Mouse (Mus musculus): ENCODE measurements around the gene Gbp5. TPM values are rescaled to one million over a fixed set of nuclear protein-coding genes. Genes with fewer than 3 reads are reported as not detected.

The Gbp5 gene
- polyA plus RNA-seq (2015; fragmentation: Nextera tagmentation; extraction: Ambion mirVana) = 0.13 TPM in 1 of 2 replicates, not detected in the other

GRCm38 (mm10) chr3:142493536-142494061 is at the start of gene Gbp5:
Gbp5 (plus strand) TSS chr3:142493978.
- WGBS = 84% methylated on average over 6 of the region's 6 CpGs
- Histone ChIP-seq H3K27me3 (no peaks in the 10 kb centered on the region), H3K4me1 (replicated peaks) (no peaks in the 10 kb centered on the region), H3K9me3 (no peaks in the 10 kb centered on the region), H3K27ac (no peak within 1 kb of the TSS), H3K4me2 (no peak within 1 kb of the TSS), H3K9ac (no peak within 1 kb of the TSS), H3K4me3 (no peak within 1 kb of the TSS), H3K36me3 (no peaks in the 10 kb centered on the region)
- peak; percentile 52; the same call in 1 of the 2 replicates for ATAC-seq (ENCODE audit: low FRiP score)

GRCm38 (mm10) chr3:142454198-142454597 is 39.6 kb upstream of the Gbp5 start:
- Histone ChIP-seq H3K36me3 (no peaks in the 10 kb centered on the region), H3K4me3 (no peak overlapping the region), H3K9ac (no peak overlapping the region), H3K4me2 (no peak overlapping the region), H3K27ac (no peak overlapping the region), H3K27me3 (no peaks in the 10 kb centered on the region), H3K4me1 (replicated peaks) (no peaks in the 10 kb centered on the region), H3K9me3 (no peaks in the 10 kb centered on the region)
- 92% methylated on average over 7 of the region's 7 CpGs for WGBS
- no peak for ATAC-seq (ENCODE audit: low FRiP score)

GRCm38 (mm10) chr3:142459241-142459640 is 34.5 kb upstream of the Gbp5 start:
- Histone ChIP-seq H3K4me1 (replicated peaks) (no peaks in the 10 kb centered on the region), H3K36me3 (no peaks in the 10 kb centered on the region), H3K4me3 (no peak overlapping the region), H3K27ac (no peak overlapping the region), H3K9me3 (no peaks in the 10 kb centered on the region), H3K4me2 (no peak overlapping the region), H3K27me3 (no peaks in the 10 kb centered on the region), H3K9ac (no peak overlapping the region)
- WGBS = 76% methylated on average over 7 of the region's 7 CpGs
- no peak for ATAC-seq (ENCODE audit: low FRiP score)

DNA sequence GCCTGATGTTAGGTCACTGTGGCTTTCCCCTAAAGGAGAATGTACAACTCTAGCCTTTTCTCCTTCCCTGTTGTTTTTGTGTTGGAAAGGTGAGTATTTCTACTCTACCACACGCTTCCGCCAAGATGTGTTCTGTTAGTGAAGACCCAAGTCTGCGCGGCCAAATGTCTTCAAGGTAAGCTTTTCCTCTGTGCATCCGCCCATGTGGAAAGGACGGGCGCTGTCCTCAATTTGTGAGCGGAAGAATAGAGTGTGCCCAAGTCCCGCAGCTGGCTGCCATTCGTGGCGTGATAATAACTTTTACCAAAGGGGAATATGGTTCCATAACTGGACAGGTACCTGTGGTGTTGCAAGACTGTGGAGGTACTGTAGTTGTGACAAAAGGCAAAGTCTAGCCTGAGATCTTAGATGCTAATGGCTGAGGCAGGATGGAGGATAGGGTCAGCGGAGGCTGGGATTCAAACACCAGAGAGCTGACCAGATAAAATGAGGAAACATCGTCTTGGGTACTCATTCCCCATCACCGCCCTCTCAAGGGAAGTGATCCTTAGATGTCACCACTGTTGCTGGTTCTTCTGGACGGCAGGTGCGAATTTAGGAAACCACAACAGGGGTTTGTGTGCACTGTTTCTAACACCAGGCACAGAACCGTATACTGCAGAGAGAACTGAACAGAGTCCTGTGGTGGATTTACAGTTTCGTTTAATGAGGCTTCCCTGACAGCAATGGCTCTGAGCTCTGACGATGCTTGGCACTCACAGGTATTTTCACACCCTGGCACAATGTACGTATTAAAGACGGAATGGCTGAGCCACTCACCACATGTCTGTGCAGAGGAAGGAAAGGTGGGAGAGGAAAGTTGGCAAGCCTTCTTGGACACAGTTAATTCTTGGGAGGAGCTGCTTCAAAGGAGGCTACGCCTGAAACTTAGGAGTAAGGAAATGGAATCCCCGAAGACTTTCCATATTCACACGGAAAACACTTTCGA is 30.7 kb upstream of the Gbp5 start:
- no peak overlapping the region for H3K4me3 ChIP-seq
- WGBS = 94% methylated on average over 25 of the region's 25 CpGs
- no peak overlapping the region for H3K9ac ChIP-seq
- ATAC-seq (ENCODE audit: low FRiP score) = no peak
- H3K27me3 ChIP-seq = no peaks in the 10 kb centered on the region
- no peaks in the 10 kb centered on the region for H3K36me3 ChIP-seq
- H3K9me3 ChIP-seq = no peaks in the 10 kb centered on the region
- H3K4me2 ChIP-seq = no peak overlapping the region
- H3K27ac ChIP-seq = no peak overlapping the region
- no peaks in the 10 kb centered on the region for H3K4me1 ChIP-seq (replicated peaks)

DNA sequence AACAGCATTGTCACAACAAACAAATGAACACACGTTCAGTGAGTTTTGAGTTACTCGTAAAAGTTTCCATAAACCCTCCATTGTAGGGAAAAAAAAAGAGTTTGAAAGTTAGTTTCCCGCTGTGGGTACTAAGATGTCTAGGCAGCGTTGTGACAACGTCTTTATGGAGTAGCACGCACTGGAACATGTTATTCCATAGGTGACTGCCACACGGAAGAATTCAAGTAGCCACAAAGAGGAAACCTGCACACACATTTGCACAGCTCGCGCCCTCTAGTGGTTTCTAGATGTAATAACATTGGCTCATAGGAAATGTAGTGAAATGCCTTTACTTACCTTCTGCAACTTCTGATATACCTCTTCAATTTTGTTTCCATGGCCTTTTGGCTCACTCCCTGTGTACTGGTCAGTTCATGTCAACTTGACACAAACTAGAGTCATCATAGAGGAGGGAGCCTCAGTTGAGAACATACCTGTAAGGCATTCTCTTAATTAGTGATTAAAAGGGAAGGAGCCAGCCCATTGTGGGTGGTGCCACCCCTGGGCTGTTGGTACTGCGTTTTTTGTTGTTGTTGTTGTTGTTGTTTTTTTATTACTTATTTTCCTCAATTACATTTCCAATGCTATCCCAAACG is 19.3 kb upstream of the Gbp5 start:
- Histone ChIP-seq H3K4me1 (replicated peaks) (no peaks in the 10 kb centered on the region), H3K9me3 (no peaks in the 10 kb centered on the region), H3K36me3 (no peaks in the 10 kb centered on the region), H3K4me3 (no peak overlapping the region), H3K27ac (no peak overlapping the region), H3K27me3 (no peaks in the 10 kb centered on the region), H3K4me2 (no peak overlapping the region), H3K9ac (no peak overlapping the region)
- ATAC-seq (ENCODE audit: low FRiP score) = 0 out of 2 replicates have a peak, but pooled peaks have one; percentile 39
- WGBS = 26% methylated on average over 11 of the region's 11 CpGs

GRCm38 (mm10) chr3:142475913-142476312 is 17.9 kb upstream of the Gbp5 start:
- ATAC-seq (ENCODE audit: low FRiP score) = 0 out of 2 replicates have a peak, but pooled peaks have one; percentile 21
- Histone ChIP-seq H3K4me1 (replicated peaks) (no peaks in the 10 kb centered on the region), H3K27me3 (no peaks in the 10 kb centered on the region), H3K9ac (no peak overlapping the region), H3K4me3 (no peak overlapping the region), H3K4me2 (no peak overlapping the region), H3K9me3 (peaks cover 2% of the 10 kb centered on the region; the same call in 1 of the 2 replicates), H3K36me3 (no peaks in the 10 kb centered on the region), H3K27ac (no peak overlapping the region)
- WGBS = 34% methylated on average over 4 of the region's 4 CpGs

- Histone ChIP-seq H3K4me1 (replicated peaks) (no peaks in the 10 kb centered on the region), H3K4me2 (no peak overlapping the region), H3K36me3 (no peaks in the 10 kb centered on the region), H3K4me3 (no peak overlapping the region), H3K27me3 (no peaks in the 10 kb centered on the region), H3K9ac (no peak overlapping the region), H3K9me3 (peaks cover 3% of the 10 kb centered on the region; the same call in 1 of the 2 replicates), H3K27ac (no peak overlapping the region)
- WGBS = 91% methylated on average over 5 of the region's 5 CpGs
- ATAC-seq (ENCODE audit: low FRiP score) = no peak
Measured at GRCm38 (mm10) chr3:142477866-142478265, 15.9 kb upstream of the Gbp5 start.

DNA sequence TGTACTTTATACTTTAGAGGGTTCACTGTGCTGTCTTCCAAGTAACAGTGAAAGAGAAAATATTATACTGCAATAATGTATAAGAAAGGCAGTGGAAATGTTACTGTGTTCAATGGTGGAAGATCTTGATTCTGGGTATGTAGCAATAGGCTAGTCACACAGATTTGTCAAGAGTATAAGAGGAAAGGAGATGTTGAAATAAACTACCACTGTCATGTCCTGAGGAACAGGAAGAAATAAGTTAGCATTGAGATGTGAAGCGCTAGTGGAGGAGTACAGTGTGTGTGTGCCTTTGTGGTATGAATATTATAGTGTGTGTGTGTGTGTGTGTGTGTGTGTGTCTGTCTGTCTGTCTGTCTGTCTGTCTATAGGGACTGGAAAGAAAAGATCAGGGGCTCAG is 15.4 kb upstream of the Gbp5 start:
- no peak overlapping the region for H3K4me2 ChIP-seq
- no peak overlapping the region for H3K9ac ChIP-seq
- WGBS = 88% methylated on average over 1 of the region's 1 CpGs
- no peak overlapping the region for H3K27ac ChIP-seq
- no peaks in the 10 kb centered on the region for H3K36me3 ChIP-seq
- no peaks in the 10 kb centered on the region for H3K27me3 ChIP-seq
- H3K9me3 ChIP-seq = peaks cover 3% of the 10 kb centered on the region; the same call in 1 of the 2 replicates
- H3K4me3 ChIP-seq = no peak overlapping the region
- ATAC-seq (ENCODE audit: low FRiP score) = no peak
- H3K4me1 ChIP-seq (replicated peaks) = no peaks in the 10 kb centered on the region

DNA sequence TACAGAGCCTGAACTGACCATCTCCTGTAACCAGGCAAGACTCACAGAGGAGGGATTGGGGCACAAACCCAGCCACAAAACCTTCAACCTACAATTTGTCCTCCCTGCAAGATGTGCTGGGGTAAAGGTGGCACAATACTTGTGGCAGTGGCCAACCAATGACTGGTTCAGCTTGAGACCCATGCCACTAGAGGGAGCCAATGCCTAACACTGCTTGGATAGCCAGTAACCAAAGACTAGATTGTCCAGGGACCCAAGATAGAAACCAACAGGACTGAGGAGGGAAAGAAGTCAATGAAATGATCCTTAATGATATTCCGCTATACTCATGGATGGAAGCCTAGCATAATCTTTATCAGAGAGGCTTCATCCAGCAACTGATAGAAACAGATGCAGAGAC is 3.3 kb upstream of the Gbp5 start:
- H3K4me1 ChIP-seq (replicated peaks) = no peaks in the 10 kb centered on the region
- no peak overlapping the region for H3K9ac ChIP-seq
- H3K4me2 ChIP-seq = no peak overlapping the region
- 81% methylated on average over 1 of the region's 1 CpGs for WGBS
- no peaks in the 10 kb centered on the region for H3K27me3 ChIP-seq
- H3K9me3 ChIP-seq = no peaks in the 10 kb centered on the region
- no peak overlapping the region for H3K4me3 ChIP-seq
- no peak for ATAC-seq (ENCODE audit: low FRiP score)
- H3K27ac ChIP-seq = no peak overlapping the region
- no peaks in the 10 kb centered on the region for H3K36me3 ChIP-seq

- ATAC-seq (ENCODE audit: low FRiP score) = no peak
- H3K4me2 ChIP-seq = no peak overlapping the region
- H3K4me1 ChIP-seq (replicated peaks) = no peaks in the 10 kb centered on the region
- whole genome bisulfite sequencing = 90% methylated on average over 5 of the region's 5 CpGs
- no peak overlapping the region for H3K9ac ChIP-seq
- no peaks in the 10 kb centered on the region for H3K36me3 ChIP-seq
- no peak overlapping the region for H3K4me3 ChIP-seq
- H3K27me3 ChIP-seq = no peaks in the 10 kb centered on the region
- no peak overlapping the region for H3K27ac ChIP-seq
- H3K9me3 ChIP-seq = no peaks in the 10 kb centered on the region
Measured at GRCm38 (mm10) chr3:142495146-142495655, 1.4 kb downstream of the Gbp5 start.

GRCm38 (mm10) chr3:142496113-142497101 is 2.6 kb downstream of the Gbp5 start:
- Histone ChIP-seq H3K9me3 (no peaks in the 10 kb centered on the region), H3K36me3 (no peaks in the 10 kb centered on the region), H3K4me1 (replicated peaks) (no peaks in the 10 kb centered on the region), H3K9ac (no peak overlapping the region), H3K27ac (no peak overlapping the region), H3K4me2 (no peak overlapping the region), H3K27me3 (no peaks in the 10 kb centered on the region), H3K4me3 (no peak overlapping the region)
- ATAC-seq (ENCODE audit: low FRiP score) = no peak
- WGBS = 79% methylated on average over 14 of the region's 14 CpGs

Data from hindbrain, embryonic 13.5 days (tissue).